Mouse (Mus musculus): Measurements from ENCODE around the gene Xpot.

Xpot gene

GRCm38 (mm10) chr10:121576372-121576771 is 49.8 kb downstream of the Xpot start:
- no peak for DNase-seq (ENCODE audit: low spot score)

DNA sequence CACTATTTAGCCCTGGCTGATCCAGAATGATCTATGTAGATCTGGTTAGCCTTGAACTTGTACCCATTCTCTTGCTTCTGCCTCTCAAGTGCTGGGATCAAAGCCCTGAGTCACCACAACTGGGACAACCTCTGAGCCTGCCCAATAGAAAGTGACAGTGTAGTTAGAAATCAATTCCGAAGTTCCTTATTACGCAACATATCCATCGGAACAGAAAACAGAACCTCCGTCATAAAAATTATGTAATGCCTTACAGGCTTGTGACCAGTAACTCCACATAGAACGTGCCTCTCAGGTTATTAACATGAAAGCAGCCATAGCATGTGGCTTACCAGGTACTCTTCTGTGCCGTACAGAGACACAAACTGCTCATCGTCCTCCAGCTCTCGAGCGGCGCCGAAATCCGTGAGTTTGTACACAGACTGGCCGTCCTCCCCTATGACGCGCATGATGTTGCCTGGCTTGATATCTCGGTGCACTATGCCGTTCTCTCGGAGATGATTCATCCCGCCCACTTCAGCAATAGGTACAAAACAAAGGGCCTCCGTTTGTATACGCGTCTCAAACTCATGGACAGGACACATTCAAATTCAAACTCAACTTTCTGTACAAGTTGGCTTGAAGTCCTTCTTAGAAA is 54.5 kb downstream of the Xpot start:
- DNase-seq (ENCODE audit: low spot score) = no peak

- no peak for DNase-seq (ENCODE audit: low spot score)
These were observed 55.1 kb downstream of the Xpot start for GRCm38 (mm10) chr10:121571031-121571430.

DNA sequence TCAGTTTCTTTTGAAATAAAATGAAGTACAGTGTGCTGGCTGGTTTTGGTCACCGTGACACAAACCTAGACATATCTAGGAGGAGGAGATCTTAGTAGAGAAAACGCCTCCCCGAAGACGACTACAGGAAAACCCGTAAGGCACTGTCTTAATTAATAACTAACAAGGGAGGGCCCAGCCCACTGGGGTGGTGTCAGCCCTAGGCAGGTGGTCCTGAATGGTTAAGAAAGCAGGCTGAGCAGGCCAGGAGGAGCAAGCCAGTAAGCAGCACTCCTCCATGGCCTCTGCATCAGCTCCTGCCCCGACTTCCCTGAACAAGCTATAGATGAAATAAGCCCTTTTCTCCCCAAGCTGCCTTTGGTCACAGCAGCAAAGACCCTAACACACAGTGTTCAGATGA is 56.3 kb downstream of the Xpot start:
- DNase-seq (ENCODE audit: low spot score) = no peak

GRCm38 (mm10) chr10:121569001-121569589 is 57.0 kb downstream of the Xpot start:
- no peak for DNase-seq (ENCODE audit: low spot score)

- no peak for DNase-seq (ENCODE audit: low spot score)
These were observed 57.6 kb downstream of the Xpot start for GRCm38 (mm10) chr10:121568534-121568933.

- DNase-seq (ENCODE audit: low spot score) = no peak
These were observed 58.1 kb downstream of the Xpot start for GRCm38 (mm10) chr10:121568026-121568425.

GRCm38 (mm10) chr10:121564447-121564846 is 61.7 kb downstream of the Xpot start:
- DNase-seq (ENCODE audit: low spot score) = no peak

DNA sequence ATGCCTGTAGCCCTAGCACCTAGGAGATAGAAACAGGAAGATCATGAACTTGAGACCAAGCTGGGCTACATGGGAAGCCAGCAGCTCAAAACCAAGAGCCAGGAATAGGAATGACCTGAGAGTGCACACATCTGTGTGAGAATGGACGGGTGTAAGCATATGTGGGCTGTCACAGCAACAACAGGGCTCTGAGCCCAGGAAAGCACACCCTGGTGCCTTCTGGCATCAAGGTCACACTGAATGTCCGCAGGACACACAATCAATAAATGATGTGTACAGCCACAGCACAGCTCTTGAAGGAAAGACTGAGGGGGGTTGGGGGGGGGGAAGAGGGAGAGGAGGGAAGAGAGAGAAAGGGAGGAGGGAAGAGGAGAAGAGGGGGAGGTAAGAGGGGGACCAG is 67.9 kb downstream of the Xpot start:
- no peak for DNase-seq (ENCODE audit: low spot score)

DNA sequence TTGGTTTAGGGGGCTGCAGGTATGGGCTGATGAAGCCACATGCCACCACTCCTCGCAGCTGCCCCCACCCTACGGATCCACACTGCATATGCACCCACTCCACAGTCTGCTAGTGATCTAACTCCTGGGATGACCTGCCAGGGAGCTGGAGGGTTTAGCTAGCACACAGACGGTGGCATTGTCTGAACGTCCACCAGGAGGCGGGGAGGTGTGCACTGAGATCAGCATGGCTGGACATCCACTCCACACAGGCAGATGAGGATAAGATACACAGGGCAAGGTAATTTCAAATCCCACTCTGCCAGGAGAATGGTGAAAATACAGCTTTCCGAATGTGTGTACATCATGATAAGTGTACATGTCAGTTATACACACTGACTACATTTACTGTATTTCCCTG is 69.9 kb downstream of the Xpot start:
- no peak for DNase-seq (ENCODE audit: low spot score)

DNA sequence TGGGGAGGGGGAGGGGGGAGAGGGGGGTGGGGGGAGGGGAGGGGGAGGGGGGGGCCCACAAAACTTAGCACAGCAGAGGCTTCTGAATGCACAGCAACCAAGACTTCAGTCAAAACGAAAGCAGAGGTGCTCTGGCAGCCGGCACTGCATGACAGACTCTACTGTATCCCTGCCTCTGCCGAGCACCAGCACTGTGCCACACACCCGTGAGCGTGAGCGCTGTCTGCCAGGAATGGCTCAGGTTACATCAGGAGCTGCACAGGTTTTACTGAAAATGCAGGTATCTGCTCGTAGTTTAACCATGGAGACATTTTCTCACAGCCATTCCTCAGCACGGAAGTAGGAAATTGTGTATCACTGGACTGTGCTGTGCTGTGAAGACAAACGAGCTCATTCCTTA is 75.8 kb downstream of the Xpot start:
- no peak for DNase-seq (ENCODE audit: low spot score)

DNA sequence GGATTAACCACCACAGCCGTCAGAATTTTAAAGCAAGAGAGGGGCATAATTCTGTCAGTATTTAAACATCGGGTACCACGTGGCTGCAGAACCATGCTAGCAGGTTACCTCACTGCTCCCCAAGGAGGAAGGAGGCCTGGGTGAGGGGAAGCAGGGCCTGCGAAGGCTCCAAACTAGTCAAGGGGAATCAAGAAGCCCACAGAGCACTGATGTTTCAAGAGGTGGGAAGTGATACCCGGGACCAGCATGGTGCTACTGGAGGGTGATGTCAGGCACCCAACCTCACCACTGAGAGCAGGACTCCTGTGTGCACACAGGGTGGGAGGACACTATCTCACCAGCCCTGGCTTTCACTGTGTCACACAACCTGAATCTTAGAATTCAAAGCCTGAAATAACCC is 76.5 kb downstream of the Xpot start:
- no peak for DNase-seq (ENCODE audit: low spot score)

- DNase-seq (ENCODE audit: low spot score) = no peak
These were observed 79.0 kb downstream of the Xpot start for GRCm38 (mm10) chr10:121547162-121547561.

- DNase-seq (ENCODE audit: low spot score) = no peak
These were observed 82.6 kb downstream of the Xpot start for GRCm38 (mm10) chr10:121543577-121543976.

DNA sequence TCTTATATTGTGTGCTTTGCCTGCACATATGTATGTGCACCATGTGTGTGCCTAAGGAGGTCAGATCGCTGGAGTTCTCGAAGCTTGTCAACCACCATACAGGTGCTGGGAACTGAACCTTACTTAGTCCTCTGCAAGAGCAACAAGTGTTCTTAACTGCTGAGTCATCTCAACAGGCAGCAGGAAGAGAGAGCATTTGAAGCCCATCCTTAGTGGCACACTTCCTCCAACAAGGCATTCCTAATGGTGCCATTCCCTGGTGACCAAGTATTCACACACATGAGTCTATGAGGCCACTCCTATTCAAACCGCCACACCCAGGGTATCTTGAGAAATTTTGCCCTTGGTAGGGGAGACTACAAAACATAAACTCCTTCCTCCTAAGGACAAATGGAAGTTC is 84.0 kb downstream of the Xpot start:
- DNase-seq (ENCODE audit: low spot score) = no peak

All from urinary bladder, postnatal 25 days (tissue).